Mouse (Mus musculus) left cerebral cortex, postnatal 14 days (tissue): ENCODE results near the gene Tnrc6b. TPM values are rescaled to one million over a fixed set of nuclear protein-coding genes. Genes with fewer than 3 reads are reported as not detected.
"Not testable (repeated sequence)": the region's sequence is repeated elsewhere in the genome, so short reads cannot be mapped to it uniquely, and the experiment has no call there.

Experiments used
- DNase-seq, 2 experiments: peaks; one replicate each; pipeline ENCODE4 v3.0.0; 2021 to 2022; ENCODE audit warnings: low spot score in 2 of 2, mixed read lengths in 1 of 2
- intact Hi-C: fragments of 180-260 bp; cut with DNase I; formaldehyde crosslinking; loops from one replicate; pipeline ENCODE4 v1.15.1; 2025
- total RNA-seq, 2 experiments: library from RNA; stranded (reverse); gene quantifications; 2 replicates each; pipeline ENCODE4 v1.2.3; 2021

Tnrc6b gene
- total RNA-seq, 2 experiments from 2014 or later, result 127 to 131 TPM

GRCm38 (mm10) chr15:80928811-80929355 lies 217.8 kb downstream of the Tnrc6b start:
- DNase-seq, result no peak
- intact Hi-C loops, result no loop called here

GRCm38 (mm10) chr15:80930048-80930571 lies 219.0 kb downstream of the Tnrc6b start:
- intact Hi-C loops, result no loop called here
- DNase-seq, result no peak

GRCm38 (mm10) chr15:80930676-80931320 lies 219.7 kb downstream of the Tnrc6b start:
- intact Hi-C loops, DNase-seq: not testable (repeated sequence)

GRCm38 (mm10) chr15:80931345-80931960 lies 220.3 kb downstream of the Tnrc6b start:
- DNase-seq, result no peak
- intact Hi-C loops, result no loop called here

- intact Hi-C loops, result no loop called here
- DNase-seq, result no peak
Observed at GRCm38 (mm10) chr15:80934841-80935240, 223.7 kb downstream of the Tnrc6b start.

- no peak for DNase-seq
- intact Hi-C loops, result no loop called here
Observed at GRCm38 (mm10) chr15:80936686-80937085, 225.6 kb downstream of the Tnrc6b start.

- intact Hi-C loops, result no loop called here
- DNase-seq, result no peak
Observed at GRCm38 (mm10) chr15:80938615-80939014, 227.5 kb downstream of the Tnrc6b start.

- intact Hi-C loops, result no loop called here
- no peak for DNase-seq
Observed at GRCm38 (mm10) chr15:80939401-80939800, 228.3 kb downstream of the Tnrc6b start.

- DNase-seq, result no peak
- intact Hi-C loops, result no loop called here
Observed at GRCm38 (mm10) chr15:80941468-80942040, 230.4 kb downstream of the Tnrc6b start.

- peak; percentile 35 to 59 for DNase-seq
- intact Hi-C loops, result loop anchor here (2.0 kb wide), 1 partner anchor 239 kb away; no protein-coding TSS in a partner anchor
Observed at GRCm38 (mm10) chr15:80945851-80946250, 234.7 kb downstream of the Tnrc6b start.

- DNase-seq, result peak; percentile 82 to 87
- intact Hi-C loops, result no loop called here
Observed at GRCm38 (mm10) chr15:80948145-80949135, 237.3 kb downstream of the Tnrc6b start, which contains the start of gene Adsl. Gene Adsl, plus strand, starts transcription at chr15:80948490.

GRCm38 (mm10) chr15:80949431-80949830 lies 238.3 kb downstream of the Tnrc6b start:
- DNase-seq, result no peak

GRCm38 (mm10) chr15:80950055-80950454 lies 238.9 kb downstream of the Tnrc6b start:
- intact Hi-C loops, result no loop called here
- DNase-seq, result no peak

More at GRCm38 (mm10) chr15:80949431-80949830, 238.3 kb downstream of the Tnrc6b start:
- intact Hi-C loops, result no loop called here

- intact Hi-C loops, result no loop called here
- no peak for DNase-seq
Observed at GRCm38 (mm10) chr15:80953971-80954370, 242.9 kb downstream of the Tnrc6b start.

GRCm38 (mm10) chr15:80954861-80955260 lies 243.7 kb downstream of the Tnrc6b start:
- intact Hi-C loops, result no loop called here
- DNase-seq, result no peak

GRCm38 (mm10) chr15:80955836-80956438 lies 244.8 kb downstream of the Tnrc6b start:
- intact Hi-C loops, result no loop called here
- peak in 1 of 2 experiments; percentile 26 for DNase-seq

- intact Hi-C loops, result no loop called here
- no peak for DNase-seq
Observed at GRCm38 (mm10) chr15:80969371-80969770, 258.3 kb downstream of the Tnrc6b start.

- intact Hi-C loops, result no loop called here
- DNase-seq, result no peak
Observed at GRCm38 (mm10) chr15:80974311-80974710, 263.2 kb downstream of the Tnrc6b start.

- intact Hi-C loops, result no loop called here
- no peak for DNase-seq
Observed at GRCm38 (mm10) chr15:80975666-80976065, 264.6 kb downstream of the Tnrc6b start.
